Mouse (Mus musculus) neural tube, embryonic 11.5 days (tissue): ENCODE measurements around the gene Sdhaf3. TPM values are rescaled to one million over a fixed set of nuclear protein-coding genes. Genes with fewer than 3 reads are reported as not detected.

Source experiments
- ATAC-seq: fragments of 200-750 bp; cut with Nextera tagmentation; 2 replicates; pipeline ENCODE4 v1.8.0; 2017; ENCODE audit warnings: moderate number of reproducible peaks, mild to moderate bottlenecking, moderate TSS enrichment, moderate library complexity; ENCODE audit not compliant: insufficient read depth, low FRiP score, low TSS enrichment
- DNase-seq: peaks from one replicate; pipeline ENCODE4 v3.0.0-alpha.2; 2015; ENCODE audit warnings: low spot score
- H3K27ac ChIP-seq: fragments of 300-500 bp; sonication (generic); 2 replicates; pipeline ENCODE4 v1.5.1; 2014; ENCODE audit warnings: low read depth, mild to moderate bottlenecking, low read length
- H3K27me3 ChIP-seq: fragments of 300-500 bp; sonication (generic); 2 replicates; pipeline ENCODE4 v1.6.1; 2014; ENCODE audit warnings: mild to moderate bottlenecking, low read length, mixed read lengths; ENCODE audit not compliant: control insufficient read depth, insufficient read depth
- H3K36me3 ChIP-seq: fragments of 300-500 bp; sonication (generic); 2 replicates; pipeline ENCODE4 v1.6.1; 2014; ENCODE audit warnings: mild to moderate bottlenecking, low read length, moderate library complexity, mixed read lengths; ENCODE audit not compliant: control insufficient read depth, insufficient read depth
- H3K4me1 ChIP-seq: fragments of 300-500 bp; sonication (generic); 2 replicates; pipeline ENCODE4 v1.6.1; 2014; ENCODE audit warnings: low read length, mixed read lengths; ENCODE audit not compliant: control insufficient read depth, insufficient read depth
- H3K4me2 ChIP-seq: fragments of 300-500 bp; sonication (generic); 2 replicates; pipeline ENCODE4 v1.6.1; 2014; ENCODE audit warnings: low read depth, mild to moderate bottlenecking, moderate library complexity
- H3K4me3 ChIP-seq: fragments of 300-500 bp; sonication (generic); 2 replicates; pipeline ENCODE4 v1.5.1; 2014; ENCODE audit warnings: low read depth, low read length
- H3K9ac ChIP-seq: fragments of 300-500 bp; sonication (generic); 2 replicates; pipeline ENCODE4 v1.6.1; 2014; ENCODE audit warnings: mild to moderate bottlenecking, low read length
- H3K9me3 ChIP-seq: fragments of 300-500 bp; sonication (generic); 2 replicates; pipeline ENCODE4 v1.6.1; 2016; ENCODE audit warnings: low read length; ENCODE audit not compliant: control insufficient read depth
- WGBS: fragments of 180-500 bp; shearing (Covaris S2); extraction: QIAGEN DNeasy Blood & Tissue Kit; methylation state at CpG from one replicate; pipeline ENCODE4 v1.1.7; 2014; 5-methylcytosine and 5-hydroxymethylcytosine counted together
- polyA plus RNA-seq: library from polyadenylated mRNA; unstranded; fragments of >200 nt; fragmentation: Nextera tagmentation; extraction: Ambion mirVana; gene quantifications from 2 replicates; pipeline ENCODE4 v1.2.1, GENCODE M21; 2014

The Sdhaf3 gene
- polyA plus RNA-seq = 7.1 and 7.6 TPM in 2 replicates

DNA sequence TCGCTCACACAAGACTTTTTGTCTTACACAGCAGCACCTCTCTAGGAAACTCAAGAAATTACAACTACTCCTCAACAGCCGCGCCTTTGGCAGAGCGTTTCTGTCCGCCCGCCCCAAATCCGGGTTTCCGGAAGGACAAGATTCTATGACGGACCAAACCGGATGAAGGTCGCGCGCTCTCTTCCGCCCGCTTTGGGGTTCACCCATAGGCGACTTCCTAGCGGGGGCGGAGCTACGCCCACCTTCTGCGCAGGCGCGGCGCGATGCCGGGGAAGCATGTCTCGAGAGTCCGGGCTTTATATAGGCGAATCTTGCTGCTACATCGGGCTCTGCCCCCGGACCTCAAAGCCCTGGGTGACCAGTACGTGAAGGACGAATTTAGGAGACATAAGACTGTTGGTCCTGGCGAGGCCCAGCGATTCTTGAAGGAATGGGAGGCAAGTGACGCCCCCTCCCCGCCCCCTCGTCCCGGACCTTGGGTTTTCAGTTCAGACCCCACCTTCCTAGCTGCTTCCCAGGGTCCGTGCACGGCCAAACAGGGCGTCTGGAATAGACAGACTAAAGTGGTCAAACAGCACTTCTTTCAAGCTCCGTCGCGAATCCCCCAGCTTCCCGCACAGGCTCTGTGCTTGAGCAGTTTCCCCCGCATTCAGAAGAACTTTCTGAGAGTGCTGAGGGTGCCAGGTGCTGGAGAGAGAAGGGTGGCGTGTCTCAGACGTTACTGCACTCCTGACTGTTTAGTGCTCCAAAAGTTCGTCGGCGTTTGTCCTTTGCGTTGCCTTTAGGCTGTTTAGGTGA lies at the start of gene Sdhaf3:
Sdhaf3 (plus strand) TSS at position 241 of the 798 bp plus-strand sequence.
- no peak within 1 kb of the TSS for H3K27ac ChIP-seq
- H3K4me1 ChIP-seq = no peaks in the 10 kb centered on the region
- peak; percentile 98 for DNase-seq
- no peaks in the 10 kb centered on the region for H3K36me3 ChIP-seq
- no peaks in the 10 kb centered on the region for H3K27me3 ChIP-seq
- under 1% methylated on average over 52 of the region's 52 CpGs for WGBS
- no peaks in the 10 kb centered on the region for H3K9me3 ChIP-seq
- H3K4me2 ChIP-seq = peak within 1 kb of the TSS; percentile 61
- peak within 1 kb of the TSS; percentile 70 for H3K9ac ChIP-seq
- H3K4me3 ChIP-seq = peak within 1 kb of the TSS; percentile 62
- peak; percentile 99 for ATAC-seq

DNA sequence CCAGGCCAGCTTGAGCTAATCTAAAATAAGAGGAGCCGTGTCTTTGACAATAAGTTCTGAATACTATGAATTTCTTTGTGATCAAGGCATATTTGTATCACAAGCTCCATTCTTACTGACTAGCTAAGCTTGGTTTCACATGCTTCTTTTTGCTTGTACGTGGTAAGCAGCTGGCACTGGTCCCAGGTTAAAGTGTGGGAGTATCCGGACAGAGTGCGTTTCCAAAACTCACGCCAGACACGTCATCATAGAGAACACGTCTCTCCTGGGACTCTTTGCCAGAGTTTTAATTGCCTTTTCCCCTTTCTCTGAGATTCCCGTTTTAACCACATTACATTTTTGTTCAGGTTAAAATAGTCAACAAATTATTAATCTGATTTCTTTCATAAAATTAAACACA lies 46.2 kb upstream of the Sdhaf3 start:
- Histone ChIP-seq H3K27ac (no peak overlapping the region), H3K9ac (no peak overlapping the region), H3K36me3 (no peaks in the 10 kb centered on the region), H3K4me3 (no peak overlapping the region), H3K27me3 (no peaks in the 10 kb centered on the region), H3K4me1 (no peaks in the 10 kb centered on the region), H3K4me2 (no peak overlapping the region), H3K9me3 (no peaks in the 10 kb centered on the region)
- 91% methylated on average over 8 of the region's 8 CpGs for WGBS
- no peak for DNase-seq
- no peak for ATAC-seq

DNA sequence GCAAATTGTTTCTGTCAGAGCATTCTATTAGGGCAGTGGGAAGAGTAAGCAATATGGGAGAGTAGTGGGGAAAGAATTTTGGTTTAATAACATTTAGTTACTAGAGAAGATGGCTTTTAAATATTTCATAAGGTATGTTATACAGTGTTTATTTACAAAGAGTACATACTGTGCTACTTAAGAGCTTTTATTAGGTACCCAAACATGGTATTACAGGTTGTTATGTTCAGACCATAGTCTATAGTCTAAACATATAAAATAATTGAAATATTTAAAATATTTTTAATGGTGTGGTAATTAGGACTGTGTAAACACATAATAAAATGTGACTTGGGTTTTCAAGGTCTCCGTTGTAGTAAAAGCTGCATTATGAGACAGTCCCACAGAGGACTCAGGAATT lies 41.5 kb upstream of the Sdhaf3 start:
- Histone ChIP-seq H3K36me3 (no peaks in the 10 kb centered on the region), H3K9me3 (no peaks in the 10 kb centered on the region), H3K9ac (no peak overlapping the region), H3K4me1 (no peaks in the 10 kb centered on the region), H3K4me2 (no peak overlapping the region), H3K27me3 (no peaks in the 10 kb centered on the region), H3K4me3 (no peak overlapping the region), H3K27ac (no peak overlapping the region)
- no peak for DNase-seq
- ATAC-seq = no peak
- 88% methylated on average over 1 of the region's 1 CpGs for WGBS

DNA sequence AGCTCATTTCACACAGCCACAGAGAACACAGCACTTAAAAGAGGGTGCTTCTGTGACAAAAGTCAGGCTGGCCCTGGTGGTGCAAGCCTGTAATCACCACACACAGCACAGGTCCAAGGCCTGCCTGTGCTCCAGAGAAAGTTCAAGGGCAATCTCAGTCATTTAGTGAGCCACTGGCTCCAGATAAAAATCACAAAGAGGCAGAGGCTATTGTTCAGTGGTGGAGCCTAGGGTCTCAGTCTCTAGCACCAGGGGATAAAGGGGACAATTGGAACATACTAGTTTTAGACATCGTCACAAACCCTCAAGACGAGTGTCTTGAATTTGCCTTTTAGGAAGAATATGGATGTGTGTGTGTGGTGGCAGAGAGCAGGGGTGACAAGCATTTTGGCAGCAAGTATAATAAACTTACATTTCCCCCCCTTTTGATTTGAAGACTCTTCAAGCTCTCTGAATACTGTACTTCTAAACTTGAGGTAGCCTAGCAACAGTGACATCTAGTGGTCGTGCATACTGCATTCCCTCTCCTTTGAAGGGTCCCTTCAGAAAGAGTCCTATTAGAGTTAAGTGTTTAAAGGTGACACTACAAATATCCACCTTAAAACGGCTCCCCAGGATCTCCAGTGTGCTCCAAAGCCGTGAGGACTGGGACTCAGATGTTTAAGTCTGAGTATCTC lies 40.8 kb upstream of the Sdhaf3 start:
- H3K9me3 ChIP-seq = no peaks in the 10 kb centered on the region
- no peak overlapping the region for H3K9ac ChIP-seq
- WGBS = 36% methylated on average over 5 of the region's 5 CpGs
- ATAC-seq (0 out of 2 replicates have a peak, but pooled peaks have one; percentile 38), DNase-seq (peak; percentile 45)
- no peaks in the 10 kb centered on the region for H3K27me3 ChIP-seq
- H3K4me1 ChIP-seq = no peaks in the 10 kb centered on the region
- H3K4me2 ChIP-seq = no peak overlapping the region
- H3K27ac ChIP-seq = no peak overlapping the region
- H3K36me3 ChIP-seq = no peaks in the 10 kb centered on the region
- no peak overlapping the region for H3K4me3 ChIP-seq

DNA sequence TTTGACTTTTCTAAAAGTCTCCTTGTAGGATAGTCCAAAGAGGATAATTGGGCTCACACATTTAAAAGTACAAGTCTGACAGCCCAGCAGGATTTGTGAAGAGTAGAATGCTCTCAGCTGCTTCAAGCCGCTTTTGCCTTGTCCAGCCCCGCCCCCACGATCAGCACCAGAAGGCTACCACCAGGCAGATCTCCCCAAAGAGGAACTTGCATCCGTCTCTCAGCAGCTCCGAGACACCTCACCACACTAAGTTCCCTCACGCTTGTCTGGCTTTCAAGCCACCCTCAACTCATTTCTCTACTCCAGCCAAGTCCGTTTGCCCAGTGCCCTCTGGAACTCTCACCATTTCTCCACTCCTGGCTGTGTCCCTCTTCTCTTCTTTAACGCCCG lies 40.3 kb upstream of the Sdhaf3 start:
- 54% methylated on average over 9 of the region's 9 CpGs for WGBS
- no peaks in the 10 kb centered on the region for H3K27me3 ChIP-seq

DNA sequence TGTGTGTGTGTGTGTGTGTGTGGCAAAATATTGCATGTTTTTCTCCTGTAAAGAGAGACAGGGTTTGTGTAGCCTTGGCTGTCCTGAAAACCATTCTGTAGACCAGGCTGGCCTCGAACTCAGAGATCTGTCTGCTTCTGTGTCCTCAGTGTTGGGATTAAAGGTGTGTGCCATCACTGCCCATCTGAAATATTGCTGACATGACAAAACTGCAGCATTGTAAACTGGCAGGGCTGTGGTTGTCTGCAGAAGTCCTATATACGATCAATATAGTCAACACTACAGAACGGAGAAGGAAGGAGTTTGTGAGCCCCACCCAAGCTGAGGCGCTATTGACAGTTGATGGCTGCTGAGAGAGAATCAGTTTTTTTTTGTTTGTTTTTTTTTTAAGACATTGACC lies 38.5 kb upstream of the Sdhaf3 start:
- H3K4me2 ChIP-seq = no peak overlapping the region
- H3K4me3 ChIP-seq = no peak overlapping the region
- H3K9ac ChIP-seq = no peak overlapping the region
- H3K27ac ChIP-seq = no peak overlapping the region
- no peaks in the 10 kb centered on the region for H3K9me3 ChIP-seq
- no peaks in the 10 kb centered on the region for H3K27me3 ChIP-seq
- H3K4me1 ChIP-seq = no peaks in the 10 kb centered on the region
- DNase-seq (no peak), ATAC-seq (no peak)
- no peaks in the 10 kb centered on the region for H3K36me3 ChIP-seq
- 97% methylated on average over 4 of the region's 4 CpGs for WGBS

More for the DNA sequence above, 40.3 kb upstream of the Sdhaf3 start:
- Histone ChIP-seq H3K9me3 (no peaks in the 10 kb centered on the region), H3K4me1 (no peaks in the 10 kb centered on the region), H3K27ac (no peak overlapping the region), H3K4me2 (no peak overlapping the region), H3K4me3 (no peak overlapping the region), H3K9ac (no peak overlapping the region), H3K36me3 (no peaks in the 10 kb centered on the region)
- DNase-seq (no peak), ATAC-seq (no peak)

DNA sequence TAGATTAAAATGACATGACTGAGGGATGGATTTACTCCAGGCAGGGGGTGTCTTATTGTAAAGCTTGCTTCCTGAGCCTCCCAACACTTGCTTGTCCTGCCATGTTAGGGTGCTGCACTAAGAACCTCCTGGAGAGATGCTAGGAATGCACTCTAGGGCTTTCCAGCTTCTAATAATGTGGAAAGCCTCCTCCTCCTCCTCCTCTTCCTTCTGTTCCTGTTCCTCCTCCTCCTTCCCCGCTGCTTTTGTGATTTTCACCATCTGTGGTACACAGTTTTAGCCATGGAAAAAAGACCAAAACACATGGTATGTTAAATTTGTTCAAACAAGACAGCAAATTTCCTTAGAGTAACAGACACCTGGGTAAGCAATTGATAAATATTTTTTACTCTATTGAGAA lies 30.5 kb upstream of the Sdhaf3 start:
- no peaks in the 10 kb centered on the region for H3K9me3 ChIP-seq
- DNase-seq = no peak
- no peaks in the 10 kb centered on the region for H3K36me3 ChIP-seq
- H3K27ac ChIP-seq = no peak overlapping the region
- no peak for ATAC-seq
- H3K9ac ChIP-seq = no peak overlapping the region
- WGBS = 63% methylated on average over 1 of the region's 1 CpGs
- no peak overlapping the region for H3K4me3 ChIP-seq
- no peaks in the 10 kb centered on the region for H3K4me1 ChIP-seq
- H3K27me3 ChIP-seq = no peaks in the 10 kb centered on the region
- no peak overlapping the region for H3K4me2 ChIP-seq

DNA sequence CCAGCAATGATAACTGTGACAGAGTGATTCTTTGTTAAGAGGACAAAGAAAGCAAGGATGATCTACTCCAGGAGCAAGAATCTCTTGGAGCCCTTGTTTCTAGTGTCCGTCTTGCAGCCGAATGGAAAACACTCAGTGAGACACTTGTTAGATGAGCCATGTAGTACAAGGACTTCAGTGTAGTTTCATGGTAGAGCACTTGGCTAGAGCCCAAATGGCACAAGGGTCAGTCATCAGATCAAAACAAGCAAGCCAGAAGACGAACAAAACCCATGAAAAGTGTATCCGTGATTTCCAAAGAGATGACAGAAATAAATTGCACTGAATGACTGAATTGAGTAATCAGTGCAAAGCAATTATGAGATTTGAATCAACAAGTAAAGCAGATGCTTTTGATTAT lies 25.0 kb upstream of the Sdhaf3 start:
- Histone ChIP-seq H3K4me3 (no peak overlapping the region), H3K36me3 (no peaks in the 10 kb centered on the region), H3K9me3 (no peaks in the 10 kb centered on the region), H3K9ac (no peak overlapping the region), H3K4me1 (no peaks in the 10 kb centered on the region), H3K4me2 (no peak overlapping the region), H3K27me3 (no peaks in the 10 kb centered on the region), H3K27ac (no peak overlapping the region)
- 94% methylated on average over 4 of the region's 4 CpGs for WGBS
- ATAC-seq (no peak), DNase-seq (no peak)

DNA sequence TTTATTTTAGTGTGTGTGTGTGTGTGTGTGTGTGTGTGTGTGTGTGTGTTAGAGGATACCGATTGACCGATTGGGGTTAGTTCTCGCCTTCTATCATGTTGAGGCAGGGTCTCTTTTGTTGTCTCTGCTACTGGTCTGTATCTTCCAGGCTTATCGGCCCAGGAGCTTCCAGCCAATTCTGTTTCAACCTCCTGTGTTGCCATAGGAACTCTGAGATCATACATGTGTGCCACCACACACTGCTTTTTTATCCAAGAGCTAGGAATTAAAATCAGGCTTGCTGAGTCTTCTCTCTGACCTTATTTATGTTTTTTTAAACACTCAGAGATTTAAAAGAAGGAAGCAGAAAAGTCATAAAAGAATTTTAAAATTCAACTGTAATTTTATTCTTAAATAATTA lies 24.3 kb upstream of the Sdhaf3 start:
- 91% methylated on average over 4 of the region's 4 CpGs for WGBS
- no peak for ATAC-seq
- Histone ChIP-seq H3K9ac (no peak overlapping the region), H3K4me3 (no peak overlapping the region), H3K9me3 (no peaks in the 10 kb centered on the region), H3K27ac (no peak overlapping the region), H3K36me3 (no peaks in the 10 kb centered on the region), H3K4me1 (no peaks in the 10 kb centered on the region), H3K4me2 (no peak overlapping the region), H3K27me3 (no peaks in the 10 kb centered on the region)
- no peak for DNase-seq
